Mouse (Mus musculus): ENCODE measurements around the gene 2010106E10Rik.
A peak's percentile ranks its signal among the peaks of the same experiment; 100 is the strongest.

2010106E10Rik gene

GRCm38 (mm10) chrX:112494974-112495373, at the start of gene 2010106E10Rik:
Gene 2010106E10Rik (plus strand): TSS chrX:112495274.
- no peak for DNase-seq

GRCm38 (mm10) chrX:112505651-112506050, 10.6 kb downstream of the 2010106E10Rik start:
- DNase-seq: no peak

GRCm38 (mm10) chrX:112524755-112525154, 29.7 kb downstream of the 2010106E10Rik start:
- DNase-seq: peak; percentile 14

- no peak for DNase-seq
Observed at GRCm38 (mm10) chrX:112543115-112543514, 48.0 kb downstream of the 2010106E10Rik start.

GRCm38 (mm10) chrX:112567716-112568115, 72.6 kb downstream of the 2010106E10Rik start:
- no peak for DNase-seq

- DNase-seq: peak; percentile 74
Observed at GRCm38 (mm10) chrX:112600511-112601305, 105.6 kb downstream of the 2010106E10Rik start, which contains the start of gene Zfp711. Gene Zfp711 (plus strand): TSS chrX:112600526.

- peak; percentile 27 for DNase-seq
Observed at GRCm38 (mm10) chrX:112601306-112602120, 106.4 kb downstream of the 2010106E10Rik start.
